Mouse (Mus musculus): ENCODE data around the gene Eif3c. TPM values are rescaled to one million over a fixed set of nuclear protein-coding genes. Genes with fewer than 3 reads are reported as not detected.
A peak's percentile ranks its signal among the peaks of the same experiment; 100 is the strongest.

The Eif3c gene
- polyA plus RNA-seq (2015; fragmentation: Nextera tagmentation; extraction: Ambion mirVana) = 176 and 188 TPM in 2 replicates

GRCm38 (mm10) chr7:126566094-126566765 is at the start of gene Eif3c:
Gene Eif3c, minus strand, starts transcription at chr7:126566411.
- Histone ChIP-seq H3K9me3 (replicated peaks) (no peaks in the 10 kb centered on the region), H3K9ac (peak within 1 kb of the TSS; percentile 76), H3K27ac (replicated peaks) (peak within 1 kb of the TSS; percentile 90), H3K27me3 (no peaks in the 10 kb centered on the region), H3K36me3 (peaks cover 33% of the 10 kb centered on the region), H3K4me1 (peaks cover 7% of the 10 kb centered on the region; the same call in 1 of the 2 replicates), H3K4me2 (replicated peaks) (peak within 1 kb of the TSS; percentile 60), H3K4me3 (replicated peaks) (peak within 1 kb of the TSS; percentile 72)
- ATAC-seq (ENCODE audit: insufficient number of reproducible peaks, low FRiP score, low TSS enrichment, low read depth) = peak; percentile 95
- 0% methylated on average over 46 of the region's 46 CpGs for whole genome bisulfite sequencing

- Histone ChIP-seq H3K4me1 (no peaks in the 10 kb centered on the region), H3K9me3 (replicated peaks) (no peaks in the 10 kb centered on the region), H3K9ac (no peak overlapping the region), H3K36me3 (no peaks in the 10 kb centered on the region), H3K4me2 (replicated peaks) (no peak overlapping the region), H3K4me3 (replicated peaks) (no peak overlapping the region), H3K27ac (replicated peaks) (no peak overlapping the region), H3K27me3 (no peaks in the 10 kb centered on the region)
- WGBS = 73% methylated on average over 3 of the region's 3 CpGs
- ATAC-seq (ENCODE audit: insufficient number of reproducible peaks, low FRiP score, low TSS enrichment, low read depth) = no peak
Observed at GRCm38 (mm10) chr7:126612736-126613135, 46.5 kb upstream of the Eif3c start.

- WGBS = 80% methylated on average over 5 of the region's 5 CpGs
- no peak for ATAC-seq (ENCODE audit: insufficient number of reproducible peaks, low FRiP score, low TSS enrichment, low read depth)
- H3K27ac ChIP-seq (replicated peaks) = no peak overlapping the region
Observed at GRCm38 (mm10) chr7:126607796-126608195, 41.6 kb upstream of the Eif3c start.

GRCm38 (mm10) chr7:126607064-126607463 is 40.9 kb upstream of the Eif3c start:
- no peak for ATAC-seq (ENCODE audit: insufficient number of reproducible peaks, low FRiP score, low TSS enrichment, low read depth)
- Histone ChIP-seq H3K4me2 (replicated peaks) (no peak overlapping the region), H3K36me3 (no peaks in the 10 kb centered on the region), H3K9ac (no peak overlapping the region), H3K27me3 (no peaks in the 10 kb centered on the region), H3K4me3 (replicated peaks) (no peak overlapping the region), H3K4me1 (peaks cover 5% of the 10 kb centered on the region; the same call in 1 of the 2 replicates), H3K27ac (replicated peaks) (no peak overlapping the region), H3K9me3 (replicated peaks) (no peaks in the 10 kb centered on the region)
- WGBS = 62% methylated on average over 3 of the region's 3 CpGs

More at GRCm38 (mm10) chr7:126607796-126608195, 41.6 kb upstream of the Eif3c start:
- no peaks in the 10 kb centered on the region for H3K27me3 ChIP-seq
- H3K4me3 ChIP-seq (replicated peaks) = no peak overlapping the region
- H3K9ac ChIP-seq = no peak overlapping the region
- H3K9me3 ChIP-seq (replicated peaks) = no peaks in the 10 kb centered on the region
- H3K4me2 ChIP-seq (replicated peaks) = no peak overlapping the region
- peaks cover 5% of the 10 kb centered on the region; the same call in 1 of the 2 replicates for H3K4me1 ChIP-seq
- no peaks in the 10 kb centered on the region for H3K36me3 ChIP-seq

GRCm38 (mm10) chr7:126606611-126607010 is 40.4 kb upstream of the Eif3c start:
- no peak for ATAC-seq (ENCODE audit: insufficient number of reproducible peaks, low FRiP score, low TSS enrichment, low read depth)
- Histone ChIP-seq H3K4me2 (replicated peaks) (no peak overlapping the region), H3K27me3 (no peaks in the 10 kb centered on the region), H3K9me3 (replicated peaks) (no peaks in the 10 kb centered on the region), H3K4me1 (peaks cover 5% of the 10 kb centered on the region; the same call in 1 of the 2 replicates), H3K4me3 (replicated peaks) (no peak overlapping the region), H3K9ac (no peak overlapping the region), H3K27ac (replicated peaks) (no peak overlapping the region), H3K36me3 (no peaks in the 10 kb centered on the region)
- 59% methylated on average over 5 of the region's 5 CpGs for WGBS

DNA sequence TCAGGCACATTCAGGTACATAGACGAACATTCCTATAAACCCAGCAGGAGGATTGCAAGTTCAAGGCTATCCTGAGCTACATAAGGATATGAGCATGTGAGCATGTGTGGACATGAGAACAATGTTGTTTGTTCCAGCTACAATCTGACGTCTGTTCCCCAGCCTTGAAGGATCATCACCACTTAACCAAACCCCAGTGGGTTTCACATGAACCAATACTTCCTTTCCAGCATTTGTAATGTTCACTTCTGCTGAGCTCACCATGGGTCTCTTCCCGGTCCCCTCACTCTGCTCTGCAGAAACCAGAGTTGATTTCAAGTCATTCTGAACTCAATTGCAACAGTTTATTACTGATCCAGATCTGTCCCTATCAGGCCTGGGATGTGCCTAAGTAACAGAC is 36.4 kb upstream of the Eif3c start:
- H3K4me1 ChIP-seq = peaks cover 5% of the 10 kb centered on the region; the same call in 1 of the 2 replicates
- H3K4me2 ChIP-seq (replicated peaks) = no peak overlapping the region
- 67% methylated on average over 3 of the region's 3 CpGs for WGBS
- H3K27ac ChIP-seq (replicated peaks) = no peak overlapping the region
- H3K9me3 ChIP-seq (replicated peaks) = no peaks in the 10 kb centered on the region
- H3K9ac ChIP-seq = no peak overlapping the region
- H3K27me3 ChIP-seq = no peaks in the 10 kb centered on the region
- ATAC-seq (ENCODE audit: insufficient number of reproducible peaks, low FRiP score, low TSS enrichment, low read depth) = no peak
- no peak overlapping the region for H3K4me3 ChIP-seq (replicated peaks)
- H3K36me3 ChIP-seq = no peaks in the 10 kb centered on the region

- no peak overlapping the region for H3K27ac ChIP-seq (replicated peaks)
- no peak overlapping the region for H3K4me3 ChIP-seq (replicated peaks)
- ATAC-seq (ENCODE audit: insufficient number of reproducible peaks, low FRiP score, low TSS enrichment, low read depth) = no peak
- no peaks in the 10 kb centered on the region for H3K27me3 ChIP-seq
- H3K4me1 ChIP-seq = peaks cover 2% of the 10 kb centered on the region; the same call in 1 of the 2 replicates
- no peak overlapping the region for H3K9ac ChIP-seq
- H3K36me3 ChIP-seq = no peaks in the 10 kb centered on the region
- H3K9me3 ChIP-seq (replicated peaks) = no peaks in the 10 kb centered on the region
- H3K4me2 ChIP-seq (replicated peaks) = no peak overlapping the region
- WGBS = 33% methylated on average over 5 of the region's 5 CpGs
Observed at GRCm38 (mm10) chr7:126601896-126602295, 35.7 kb upstream of the Eif3c start.

DNA sequence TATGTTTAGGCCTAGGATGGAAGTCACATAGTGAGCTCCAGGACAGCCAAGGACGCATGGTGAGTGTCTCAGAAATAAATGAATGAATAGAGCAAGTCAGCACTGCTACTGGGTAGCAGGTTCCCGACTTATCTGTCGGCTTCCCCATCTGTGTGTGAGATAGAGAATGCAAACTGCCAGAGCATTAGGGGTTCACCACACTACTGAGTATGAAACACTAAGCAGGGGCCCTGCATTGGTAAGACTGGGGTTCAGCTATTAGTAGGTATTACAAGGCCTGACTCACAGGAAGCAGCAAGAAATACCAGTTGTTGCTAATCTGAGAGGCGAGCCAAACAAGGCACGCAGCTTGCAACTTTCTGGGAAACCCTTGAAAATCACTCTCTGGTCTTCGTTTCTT is 32.7 kb upstream of the Eif3c start:
- ATAC-seq (ENCODE audit: insufficient number of reproducible peaks, low FRiP score, low TSS enrichment, low read depth) = no peak
- no peak overlapping the region for H3K9ac ChIP-seq
- H3K4me1 ChIP-seq = no peaks in the 10 kb centered on the region
- H3K9me3 ChIP-seq (replicated peaks) = no peaks in the 10 kb centered on the region
- H3K27ac ChIP-seq (replicated peaks) = no peak overlapping the region
- no peaks in the 10 kb centered on the region for H3K27me3 ChIP-seq
- WGBS = 70% methylated on average over 6 of the region's 6 CpGs
- H3K4me3 ChIP-seq (replicated peaks) = no peak overlapping the region
- no peak overlapping the region for H3K4me2 ChIP-seq (replicated peaks)
- H3K36me3 ChIP-seq = no peaks in the 10 kb centered on the region

DNA sequence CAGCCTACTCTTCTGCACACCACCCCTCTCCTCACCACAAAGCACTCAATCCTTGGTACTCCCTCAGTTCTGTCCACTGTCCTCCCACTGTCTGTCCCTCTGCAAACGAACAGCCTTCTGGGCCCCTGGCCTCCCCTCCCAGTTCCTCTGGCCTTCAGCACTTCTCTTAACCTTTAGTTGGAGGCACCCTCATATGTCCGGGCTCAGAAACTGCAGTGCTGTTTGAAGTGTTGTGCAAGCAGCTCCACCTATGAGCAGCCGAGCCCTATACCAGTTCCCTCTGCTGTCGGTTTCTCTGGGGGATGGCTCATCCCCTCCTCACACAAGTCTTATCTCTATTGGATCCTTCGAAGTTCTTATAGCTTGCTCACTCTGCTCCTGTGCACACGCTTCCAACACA is 30.2 kb upstream of the Eif3c start:
- no peaks in the 10 kb centered on the region for H3K36me3 ChIP-seq
- H3K4me3 ChIP-seq (replicated peaks) = no peak overlapping the region
- H3K9me3 ChIP-seq (replicated peaks) = no peaks in the 10 kb centered on the region
- H3K4me1 ChIP-seq = no peaks in the 10 kb centered on the region
- H3K4me2 ChIP-seq (replicated peaks) = no peak overlapping the region
- no peak overlapping the region for H3K9ac ChIP-seq
- no peaks in the 10 kb centered on the region for H3K27me3 ChIP-seq
- H3K27ac ChIP-seq (replicated peaks) = no peak overlapping the region
- 53% methylated on average over 6 of the region's 6 CpGs for WGBS
- no peak for ATAC-seq (ENCODE audit: insufficient number of reproducible peaks, low FRiP score, low TSS enrichment, low read depth)

- ATAC-seq (ENCODE audit: insufficient number of reproducible peaks, low FRiP score, low TSS enrichment, low read depth) = no peak
- WGBS = 77% methylated on average over 5 of the region's 5 CpGs
- no peak overlapping the region for H3K4me3 ChIP-seq (replicated peaks)
- H3K4me2 ChIP-seq (replicated peaks) = no peak overlapping the region
- no peak overlapping the region for H3K27ac ChIP-seq (replicated peaks)
- no peaks in the 10 kb centered on the region for H3K36me3 ChIP-seq
- H3K4me1 ChIP-seq = no peaks in the 10 kb centered on the region
- H3K27me3 ChIP-seq = no peaks in the 10 kb centered on the region
- H3K9me3 ChIP-seq (replicated peaks) = no peaks in the 10 kb centered on the region
- H3K9ac ChIP-seq = no peak overlapping the region
Observed at GRCm38 (mm10) chr7:126595890-126596289, 29.7 kb upstream of the Eif3c start.

GRCm38 (mm10) chr7:126594862-126595561 is 28.8 kb upstream of the Eif3c start, which contains the start of gene Il27:
Gene Il27, minus strand, starts transcription at chr7:126594941.
- no peak within 1 kb of the TSS for H3K9ac ChIP-seq
- no peak within 1 kb of the TSS for H3K27ac ChIP-seq (replicated peaks)
- H3K36me3 ChIP-seq = no peaks in the 10 kb centered on the region
- H3K4me2 ChIP-seq (replicated peaks) = no peak within 1 kb of the TSS
- ATAC-seq (ENCODE audit: insufficient number of reproducible peaks, low FRiP score, low TSS enrichment, low read depth) = no peak
- no peaks in the 10 kb centered on the region for H3K9me3 ChIP-seq (replicated peaks)
- no peaks in the 10 kb centered on the region for H3K4me1 ChIP-seq
- no peak within 1 kb of the TSS for H3K4me3 ChIP-seq (replicated peaks)
- 81% methylated on average over 11 of the region's 11 CpGs for WGBS
- H3K27me3 ChIP-seq = no peaks in the 10 kb centered on the region
